Mouse (Mus musculus) ES-E14 (cell line): ENCODE measurements around the gene Fbxw10. TPM values are rescaled to one million over a fixed set of nuclear protein-coding genes. Genes with fewer than 3 reads are reported as not detected.

ENCODE experiments used
- DNase-seq: peaks from one replicate; pipeline ENCODE4 v3.0.0-alpha.2; 2013; ENCODE audit warnings: low read depth, low spot score
- H3K27ac ChIP-seq: 2 replicates; pipeline ENCODE4 v1.5.1; 2012; ENCODE audit warnings: low read depth, mild to moderate bottlenecking, low read length, moderate library complexity, mixed read lengths; ENCODE audit not compliant: poor library complexity, insufficient read depth, severe bottlenecking
- H3K36me3 ChIP-seq: 2 replicates; pipeline ENCODE4 v1.6.1; 2012; ENCODE audit warnings: mild to moderate bottlenecking, low read length, moderate library complexity, mixed read lengths; ENCODE audit not compliant: control insufficient read depth, poor library complexity, insufficient read depth, severe bottlenecking
- H3K4me1 ChIP-seq, 2 experiments: fragments of 150-350 bp in 1 of 2; sonication (generic) in 1 of 2; 2 replicates each; pipeline ENCODE4 v1.6.1; 2012; ENCODE audit warnings: low read length in 2 of 2, mild to moderate bottlenecking in 1 of 2, mixed read lengths in 1 of 2; ENCODE audit not compliant: control insufficient read depth in 2 of 2, insufficient read depth in 2 of 2, poor library complexity in 1 of 2
- H3K4me3 ChIP-seq, 2 experiments: fragments of 150-350 bp in 1 of 2; sonication (generic) in 1 of 2; 2 replicates each; pipeline ENCODE4 v1.5.1; 2012; ENCODE audit warnings: low read length in 2 of 2, low read depth in 1 of 2, mild to moderate bottlenecking in 1 of 2, mixed read lengths in 1 of 2; ENCODE audit not compliant: insufficient read depth in 1 of 2, poor library complexity in 1 of 2, severe bottlenecking in 1 of 2
- H3K9ac ChIP-seq: 2 replicates; pipeline ENCODE4 v1.6.1; 2012; ENCODE audit warnings: low read depth, mild to moderate bottlenecking, low read length, mixed read lengths; ENCODE audit not compliant: poor library complexity, insufficient read depth, severe bottlenecking
- H3K9me3 ChIP-seq: fragments of 150-350 bp; sonication (generic); 2 replicates; pipeline ENCODE4 v1.6.1; 2012; ENCODE audit warnings: low read depth, mild to moderate bottlenecking, low read length; ENCODE audit not compliant: control insufficient read depth, insufficient read depth
- CHD2 ChIP-seq: IDR thresholded peaks from 2 replicates; pipeline ENCODE4 v1.6.1; 2014; ENCODE audit warnings: mild to moderate bottlenecking, low read depth, low read length, inconsistent platforms
- HCFC1 ChIP-seq: IDR thresholded peaks from 2 replicates; pipeline ENCODE4 v1.6.1; 2012; ENCODE audit warnings: low read length, inconsistent platforms, borderline replicate concordance; ENCODE audit not compliant: insufficient read depth
- MAFK ChIP-seq: IDR thresholded peaks from 2 replicates; pipeline ENCODE4 v1.6.1; 2014; ENCODE audit warnings: mild to moderate bottlenecking, low read depth, low read length, inconsistent platforms; ENCODE audit not compliant: insufficient read depth
- ZC3H11A ChIP-seq: IDR thresholded peaks from 2 replicates; pipeline ENCODE4 v1.6.1; 2012; ENCODE audit warnings: low read depth, mild to moderate bottlenecking, inconsistent platforms, low read length, borderline replicate concordance
- ZNF384 ChIP-seq: IDR thresholded peaks from 2 replicates; pipeline ENCODE4 v1.6.1; 2012; ENCODE audit warnings: low read depth, low read length, inconsistent platforms
- in situ Hi-C, 2 experiments: fragments of 600-800 bp; cut with MboI; formaldehyde crosslinking; loops; one replicate each; pipeline ENCODE4 v1.15.1; 2025; ENCODE audit warnings: low sequenced_read_pairs in 2 of 2, inconsistent platforms in 1 of 2; ENCODE audit not compliant: unreplicated experiment in 2 of 2
- total RNA-seq: library from RNA; depleted of rRNA; stranded (reverse); fragments of 300-350 nt; gene quantifications from 2 replicates; pipeline ENCODE4 v1.2.3, GENCODE M21; 2012

Fbxw10 gene
- total RNA-seq, 1 experiment: 0.85 TPM

- no peak for DNase-seq
- Histone ChIP-seq H3K4me1 (peaks cover 3 to 12% of the 10 kb centered on the region in 2 experiments; a peak in 3 of 4 replicates), H3K27ac (no peak overlapping the region), H3K9ac (no peak overlapping the region), H3K36me3 (no peaks in the 10 kb centered on the region), H3K4me3 (no peak overlapping the region), H3K9me3 (no peaks in the 10 kb centered on the region)
- TF ChIP-seq CHD2 (no peak), HCFC1 (no peak), ZC3H11A (no peak), MAFK (no peak), ZNF384 (no peak)
- in situ Hi-C loops: no loop called here
Measured at GRCm38 (mm10) chr11:62824211-62824610, 22.7 kb upstream of the Fbxw10 start.

- Histone ChIP-seq H3K27ac (no peak overlapping the region), H3K9me3 (no peaks in the 10 kb centered on the region), H3K36me3 (no peaks in the 10 kb centered on the region), H3K4me1 (peaks cover 3 to 12% of the 10 kb centered on the region in 2 experiments; a peak in 3 of 4 replicates), H3K4me3 (no peak overlapping the region), H3K9ac (no peak overlapping the region)
- TF ChIP-seq CHD2 (no peak), HCFC1 (no peak), MAFK (no peak), ZNF384 (no peak)
- in situ Hi-C loops: no loop called here
- DNase-seq: no peak
Measured at GRCm38 (mm10) chr11:62825222-62826105, 21.4 kb upstream of the Fbxw10 start.

DNA sequence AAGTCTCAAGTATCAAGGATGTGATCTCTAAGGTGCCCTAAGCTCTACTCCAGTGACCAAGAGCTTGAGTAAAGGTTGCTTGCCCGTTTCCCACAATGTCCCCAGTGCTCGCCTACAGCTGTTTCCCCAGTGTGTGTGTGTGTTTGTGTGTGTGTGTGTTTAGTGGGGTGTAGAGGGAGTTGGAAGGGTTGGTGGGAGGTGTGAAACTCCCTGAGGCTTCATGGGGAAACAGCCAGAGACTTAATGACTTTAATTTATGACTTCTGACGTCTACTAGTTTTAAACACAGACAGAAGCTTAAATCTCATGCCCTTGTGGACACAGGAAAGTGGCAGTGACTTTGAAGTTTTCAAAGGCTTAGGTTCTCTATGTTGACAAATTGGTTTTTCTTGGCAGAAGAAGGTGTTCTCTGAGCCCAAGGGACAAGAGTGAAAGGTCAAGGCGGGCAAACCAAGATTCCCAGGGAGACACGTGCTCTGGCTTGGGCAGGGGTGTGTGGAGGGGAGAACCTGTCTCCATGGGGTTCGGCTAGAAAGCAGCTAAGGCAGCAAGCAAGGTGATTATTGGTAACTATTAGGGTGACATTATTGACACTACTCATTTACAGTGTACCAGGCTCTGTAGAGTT lies 20.6 kb upstream of the Fbxw10 start:
- no peak for DNase-seq
- in situ Hi-C loops: no loop called here
- Histone ChIP-seq H3K4me3 (no peak overlapping the region), H3K36me3 (no peaks in the 10 kb centered on the region), H3K27ac (no peak overlapping the region), H3K4me1 (peaks cover 3 to 8% of the 10 kb centered on the region in 2 experiments; a peak in 3 of 4 replicates), H3K9me3 (no peaks in the 10 kb centered on the region), H3K9ac (no peak overlapping the region)
- TF ChIP-seq ZC3H11A (no peak), ZNF384 (no peak), MAFK (no peak), CHD2 (no peak), HCFC1 (no peak)

- Histone ChIP-seq H3K36me3 (no peaks in the 10 kb centered on the region), H3K4me1 (peaks cover 2 to 3% of the 10 kb centered on the region in 2 experiments; a peak in 3 of 4 replicates), H3K9ac (no peak overlapping the region), H3K27ac (no peak overlapping the region), H3K4me3 (no peak overlapping the region), H3K9me3 (no peaks in the 10 kb centered on the region)
- TF ChIP-seq HCFC1 (no peak), ZC3H11A (no peak), MAFK (no peak), CHD2 (no peak), ZNF384 (no peak)
- in situ Hi-C loops: no loop called here
- no peak for DNase-seq
Measured at GRCm38 (mm10) chr11:62827135-62827534, 19.7 kb upstream of the Fbxw10 start.
